Mouse (Mus musculus) left cerebral cortex, adult 11 months (tissue): Measurements from ENCODE around the gene Tfip11.
A peak's percentile ranks its signal among the peaks of the same experiment; 100 is the strongest.

Experiments used
- DNase-seq: peaks from one replicate; pipeline ENCODE4 v3.0.0; 2022; ENCODE audit warnings: low spot score

Tfip11 gene

DNA sequence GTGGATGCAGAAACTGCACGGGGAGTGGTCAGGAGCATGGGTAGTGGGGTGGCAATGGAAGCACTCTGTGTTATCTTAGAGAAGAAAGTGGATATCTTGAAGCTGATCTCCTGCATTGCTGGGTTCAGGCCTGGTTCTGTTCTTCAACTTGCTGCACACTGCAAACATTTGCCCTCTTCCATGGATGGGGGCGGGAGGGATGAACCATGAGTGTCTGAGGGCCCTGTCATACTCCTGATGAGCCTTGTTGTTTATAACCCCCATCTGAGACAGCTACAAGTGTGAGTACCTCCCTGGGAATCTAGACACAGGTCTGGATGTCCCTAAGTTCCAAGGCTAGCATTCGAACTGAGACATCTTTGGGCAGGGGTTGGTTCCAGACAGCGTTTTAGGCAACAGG, 4.8 kb upstream of the Tfip11 start:
- DNase-seq = no peak

DNA sequence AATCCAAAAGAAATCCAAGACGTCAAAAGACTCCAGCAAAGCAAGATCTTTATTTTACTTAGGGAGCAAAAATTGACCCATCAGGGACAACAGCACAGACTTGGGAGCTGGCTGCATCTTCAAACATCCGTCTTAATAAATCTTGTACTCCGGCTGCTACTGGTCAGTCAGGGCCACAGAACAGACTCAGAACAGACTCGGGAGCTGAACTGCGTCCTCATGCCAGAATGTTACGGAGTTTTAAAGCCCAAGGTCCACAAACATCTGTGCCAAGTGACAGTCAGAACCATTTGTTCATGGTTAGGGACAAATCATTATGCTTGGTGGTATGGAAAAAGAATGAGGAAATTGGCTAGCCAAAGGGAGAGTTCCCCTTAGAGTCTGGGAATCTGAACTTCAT, 2.9 kb upstream of the Tfip11 start:
- DNase-seq = no peak

GRCm38 (mm10) chr5:112324637-112325545, 1.3 kb upstream of the Tfip11 start:
- DNase-seq = no peak

DNA sequence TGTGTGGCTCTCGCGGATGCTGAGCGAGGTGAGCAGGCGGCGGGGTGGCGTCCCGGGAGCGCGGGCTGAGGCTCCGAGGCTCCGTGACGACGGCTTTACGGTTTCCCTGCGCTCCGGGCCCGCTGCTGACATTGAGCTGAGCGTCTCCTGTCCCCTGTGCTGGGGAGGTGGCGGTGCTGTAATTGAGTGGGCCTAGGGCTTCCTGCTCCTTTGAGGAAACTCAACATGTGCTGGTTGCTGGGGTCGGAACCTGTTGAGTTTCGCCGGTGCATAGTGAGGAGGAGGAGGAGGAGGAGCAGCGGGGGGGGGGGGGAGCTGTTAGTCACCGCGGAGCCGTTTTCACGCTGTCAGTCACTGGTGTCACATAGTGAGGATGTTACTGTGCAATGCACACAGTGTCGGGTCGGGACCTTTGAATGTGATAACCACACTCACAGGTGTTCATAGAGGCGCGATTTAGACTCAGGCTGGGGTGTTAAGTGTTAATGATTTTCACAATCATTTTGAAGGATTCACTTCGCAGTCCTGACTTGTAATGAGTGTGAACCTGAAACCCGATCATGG, 370 bp downstream of the Tfip11 start:
- no peak for DNase-seq

- DNase-seq = no peak
Measured at GRCm38 (mm10) chr5:112327854-112328253, 1.7 kb downstream of the Tfip11 start.

DNA sequence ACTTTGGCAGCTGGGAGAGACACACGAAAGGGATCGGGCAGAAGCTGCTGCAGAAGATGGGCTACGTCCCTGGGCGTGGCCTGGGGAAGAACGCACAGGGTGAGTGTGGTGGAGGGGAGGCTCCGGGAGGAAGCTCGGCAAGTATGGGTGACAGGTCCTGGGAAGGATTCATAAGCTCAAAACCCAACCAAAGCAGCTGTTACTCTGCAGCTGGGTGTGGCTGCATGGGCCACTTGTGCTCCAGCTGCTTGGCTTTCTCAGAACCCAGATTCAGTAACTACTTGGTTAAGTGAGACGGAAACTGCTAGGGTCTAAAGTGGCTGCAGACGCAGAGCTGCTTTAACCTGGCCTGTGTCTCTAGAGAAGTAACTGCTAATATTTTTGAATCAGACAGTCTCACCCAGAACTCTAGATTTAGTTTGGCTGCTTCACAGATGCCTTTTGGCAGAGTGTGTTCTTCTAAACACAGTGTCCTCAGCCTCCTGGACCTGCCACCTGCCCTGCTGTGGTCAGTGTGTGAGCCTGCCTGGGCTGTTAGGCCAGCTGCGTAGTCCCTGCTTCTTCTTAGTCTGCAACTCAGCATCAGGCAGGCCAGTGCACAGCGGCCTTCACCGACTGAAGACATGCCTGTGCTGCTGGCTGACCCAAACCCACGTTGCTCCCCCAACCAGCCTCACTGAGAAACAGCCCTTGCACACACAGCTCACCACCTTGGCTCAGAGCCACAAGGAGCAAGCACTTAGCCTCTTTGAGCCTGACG, 3.8 kb downstream of the Tfip11 start:
- no peak for DNase-seq

- DNase-seq = no peak
Measured at GRCm38 (mm10) chr5:112335473-112335872, 9.3 kb downstream of the Tfip11 start.

DNA sequence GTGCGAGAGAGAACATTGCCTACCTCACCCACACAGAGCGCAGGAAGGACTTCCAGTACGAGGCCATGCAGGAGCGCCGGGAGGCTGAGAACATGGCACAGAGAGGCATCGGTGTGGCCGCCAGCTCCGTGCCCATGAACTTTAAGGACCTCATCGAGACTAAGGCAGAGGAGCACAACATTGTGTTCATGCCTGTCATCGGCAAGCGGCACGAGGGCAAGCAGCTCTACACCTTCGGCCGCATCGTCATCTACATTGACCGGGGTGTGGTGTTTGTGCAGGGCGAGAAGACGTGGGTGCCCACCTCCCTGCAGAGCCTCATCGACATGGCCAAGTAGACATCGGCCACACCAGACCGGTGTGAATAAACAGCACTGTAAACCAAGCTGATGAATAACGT, 10.8 kb downstream of the Tfip11 start:
- DNase-seq = no peak

- no peak for DNase-seq
Measured at GRCm38 (mm10) chr5:112339215-112339614, 13.1 kb downstream of the Tfip11 start.

- DNase-seq = peak; percentile 81
Measured at GRCm38 (mm10) chr5:112342463-112343204, 16.5 kb downstream of the Tfip11 start, which contains the start of the genes Srrd and Hps4. TSS of gene Srrd (minus strand) at chr5:112343040. TSS of gene Hps4 (plus strand) at chr5:112343083.

GRCm38 (mm10) chr5:112343205-112343595, 17.0 kb downstream of the Tfip11 start:
- no peak for DNase-seq

- peak; percentile 67 for DNase-seq
Measured at GRCm38 (mm10) chr5:112344092-112344960, 18.2 kb downstream of the Tfip11 start.

- DNase-seq = no peak
Measured at GRCm38 (mm10) chr5:112346211-112346965, 20.2 kb downstream of the Tfip11 start.

DNA sequence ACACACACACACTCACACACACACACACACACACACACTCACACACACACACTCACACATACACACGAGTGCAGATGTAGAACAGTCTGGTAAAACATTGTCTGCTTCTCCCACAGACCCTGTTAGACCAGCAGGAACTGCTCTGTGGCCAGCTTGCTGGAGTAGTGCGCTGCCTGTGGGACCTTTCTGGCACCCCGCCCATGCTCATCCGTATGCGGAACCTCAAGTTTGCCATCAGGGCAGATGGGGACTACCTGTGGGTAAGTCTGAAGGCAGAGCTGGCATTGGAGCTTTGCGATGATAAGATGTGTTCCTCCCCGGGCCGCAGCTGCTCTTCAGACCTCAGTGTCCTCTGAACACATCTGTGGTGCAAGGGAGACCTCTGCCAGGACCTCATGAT, 23.0 kb downstream of the Tfip11 start:
- DNase-seq = no peak

GRCm38 (mm10) chr5:112355493-112355892, 29.3 kb downstream of the Tfip11 start:
- DNase-seq = no peak

DNA sequence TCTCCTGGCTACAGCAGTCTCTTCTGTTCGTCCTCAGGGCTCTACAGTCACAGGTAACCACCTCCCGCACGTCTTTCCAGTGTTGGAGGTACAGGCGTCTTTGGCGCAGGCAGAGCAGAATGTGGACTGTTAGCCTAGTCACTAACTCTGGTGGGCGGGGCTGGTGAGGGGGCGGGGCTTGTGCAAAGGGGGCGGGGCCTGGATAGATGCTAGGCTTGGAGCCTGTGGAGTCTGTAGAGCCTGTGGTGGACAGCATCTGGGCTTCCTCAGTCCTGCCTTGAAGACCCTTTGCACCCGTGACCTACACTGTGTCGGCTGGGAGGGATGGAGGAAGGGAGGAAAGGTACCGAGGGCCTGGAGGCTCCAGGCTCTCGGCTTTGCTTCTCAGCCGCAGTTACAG, 29.8 kb downstream of the Tfip11 start, which contains the start of gene Gm6583:
Gene Gm6583, minus strand, starts transcription at position 124 of the 400 bp plus-strand sequence.
- DNase-seq = no peak

GRCm38 (mm10) chr5:112356322-112356721, 30.2 kb downstream of the Tfip11 start:
- no peak for DNase-seq

DNA sequence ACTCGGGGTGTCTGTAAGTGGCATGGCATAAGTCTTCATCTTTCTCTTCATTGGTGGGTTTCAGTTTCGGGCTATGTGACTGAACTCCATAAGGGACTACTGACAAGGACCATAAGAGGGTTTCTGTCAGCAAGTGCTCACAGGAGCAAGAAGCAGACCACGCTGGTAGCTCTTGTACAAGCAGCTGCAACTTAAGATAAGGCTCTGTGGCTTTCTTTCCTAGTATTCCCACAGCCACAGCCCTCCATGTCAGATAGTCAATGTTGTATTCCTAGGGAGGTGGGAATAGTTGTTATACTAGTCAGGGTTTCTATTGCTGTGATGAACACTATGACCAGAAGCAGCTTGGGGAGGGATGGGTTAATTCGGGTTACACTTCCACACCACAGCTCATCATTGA, 33.4 kb downstream of the Tfip11 start:
- DNase-seq = no peak

GRCm38 (mm10) chr5:112360077-112360476, 33.9 kb downstream of the Tfip11 start:
- no peak for DNase-seq

GRCm38 (mm10) chr5:112364184-112364797, 38.1 kb downstream of the Tfip11 start:
- no peak for DNase-seq
